Mouse (Mus musculus): Measurements from ENCODE around the gene Tmem94.

DNA sequence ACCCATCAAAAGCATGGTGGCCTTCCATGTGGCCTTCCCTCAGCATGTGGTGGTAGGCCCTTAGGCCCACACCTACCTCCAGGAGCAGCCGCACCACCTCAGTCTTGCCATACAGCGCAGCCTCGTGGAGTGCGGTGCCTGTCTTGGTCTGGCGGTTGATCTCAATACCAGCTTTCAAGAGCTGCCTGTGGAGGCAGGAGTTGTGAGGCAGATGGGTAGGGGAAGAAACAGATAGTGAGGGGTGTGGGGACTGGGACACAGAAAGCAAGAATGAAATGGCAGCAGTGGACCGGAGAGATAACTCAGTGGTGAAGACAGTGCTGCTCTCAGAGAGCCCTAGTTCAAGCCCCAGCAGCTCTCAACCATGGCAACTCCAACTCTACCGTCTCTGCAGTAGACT lies 39.8 kb downstream of the Tmem94 start:
- TF ChIP-seq POLR2A (IDR thresholded peaks at IDR 0.05; ENCODE audit: low read depth, low read length), result no peak
- no peak for TF ChIP-seq CTCF (IDR thresholded peaks at IDR 0.05; ENCODE audit: extremely low read depth, insufficient read length, insufficient replicate concordance, low read depth, low read length)

Data from small intestine, adult 2 months (tissue).